Mouse (Mus musculus): ENCODE data around the gene Slc26a9.
A peak's percentile ranks its signal among the peaks of the same experiment; 100 is the strongest.
"Not testable (repeated sequence)": the region's sequence is repeated elsewhere in the genome, so short reads cannot be mapped to it uniquely, and the experiment has no call there.

Gene Slc26a9

DNA sequence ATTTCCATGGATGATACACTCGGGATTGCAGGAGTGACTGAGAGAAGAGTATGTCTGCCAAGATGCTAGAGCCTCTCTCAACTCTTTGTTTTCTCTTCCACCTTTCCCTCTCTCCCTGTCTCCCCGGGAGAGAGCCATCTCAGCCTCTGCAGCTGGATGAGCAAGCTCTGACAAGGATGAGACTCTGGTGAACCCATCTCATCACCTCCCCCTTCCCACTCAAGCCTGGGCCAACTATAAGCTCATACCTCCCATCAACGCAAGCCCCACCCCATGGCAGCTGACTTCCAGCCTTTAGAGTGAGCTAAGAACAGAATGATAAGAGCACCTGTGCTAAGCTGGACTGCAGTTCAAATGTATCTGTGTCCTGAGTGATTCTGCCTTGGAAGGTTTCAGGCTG lies 25.5 kb downstream of the Slc26a9 start:
- no peak for DNase-seq (ENCODE audit: low spot score)

DNA sequence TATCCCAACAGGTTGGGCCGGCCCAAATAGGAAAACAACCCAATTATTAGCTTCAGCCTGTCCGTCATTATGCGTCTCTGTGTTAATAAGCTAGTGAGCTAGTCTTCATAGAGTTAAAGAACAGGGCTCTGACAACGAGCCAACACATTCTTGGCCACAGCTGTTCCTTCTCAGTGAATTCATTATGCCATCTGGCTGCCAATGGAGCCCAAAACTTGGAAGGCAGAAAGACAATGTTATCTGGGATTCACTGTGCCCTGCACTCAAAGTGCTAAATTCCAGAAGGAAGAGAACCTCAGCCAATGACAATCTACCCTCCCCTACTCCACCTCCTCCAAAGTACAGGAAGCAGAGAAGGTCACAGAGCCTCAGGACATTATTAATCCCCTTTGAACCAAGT lies 26.8 kb downstream of the Slc26a9 start:
- no peak for DNase-seq (ENCODE audit: low spot score)

DNA sequence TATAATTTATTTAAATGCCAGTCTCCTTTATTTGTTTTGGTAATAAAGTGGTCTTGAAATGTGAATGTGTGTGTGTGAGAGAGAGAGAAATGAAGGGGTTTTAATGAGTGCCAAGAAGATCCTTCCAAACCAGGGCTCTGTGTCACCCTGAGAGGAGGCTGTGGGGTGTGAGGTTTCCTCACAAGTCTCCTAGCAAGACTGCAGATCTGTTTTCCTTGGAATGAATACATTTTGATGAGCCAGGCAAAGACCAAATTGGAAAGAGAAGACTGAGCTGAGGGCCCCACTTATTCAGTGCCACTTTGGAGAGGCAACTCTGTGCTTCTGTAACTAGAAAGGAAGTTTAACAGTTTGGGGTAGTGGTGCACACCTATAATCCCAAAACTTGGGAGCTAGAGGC lies 27.6 kb downstream of the Slc26a9 start:
- no peak for DNase-seq (ENCODE audit: low spot score)

DNA sequence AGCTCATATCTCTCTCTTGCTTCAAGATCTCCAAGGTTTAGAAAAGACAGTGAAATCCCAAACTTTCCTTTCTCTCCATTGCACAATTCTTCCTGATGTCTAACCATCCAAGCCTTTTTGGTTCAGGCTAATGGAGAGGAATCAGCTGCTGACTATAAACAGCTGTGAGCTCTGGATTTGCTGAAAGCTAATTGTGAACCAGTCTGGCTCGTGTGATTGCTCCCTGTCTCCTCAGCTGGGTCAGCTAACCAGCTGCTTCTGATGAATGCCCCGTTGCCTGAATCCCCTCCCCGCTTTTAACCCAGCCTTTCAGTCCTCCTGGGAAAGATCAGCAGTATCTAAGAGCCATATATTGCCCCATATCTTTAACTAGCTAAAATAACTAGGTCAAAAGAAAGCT lies 50.8 kb downstream of the Slc26a9 start:
- peak; percentile 55 for DNase-seq (ENCODE audit: low spot score)

DNA sequence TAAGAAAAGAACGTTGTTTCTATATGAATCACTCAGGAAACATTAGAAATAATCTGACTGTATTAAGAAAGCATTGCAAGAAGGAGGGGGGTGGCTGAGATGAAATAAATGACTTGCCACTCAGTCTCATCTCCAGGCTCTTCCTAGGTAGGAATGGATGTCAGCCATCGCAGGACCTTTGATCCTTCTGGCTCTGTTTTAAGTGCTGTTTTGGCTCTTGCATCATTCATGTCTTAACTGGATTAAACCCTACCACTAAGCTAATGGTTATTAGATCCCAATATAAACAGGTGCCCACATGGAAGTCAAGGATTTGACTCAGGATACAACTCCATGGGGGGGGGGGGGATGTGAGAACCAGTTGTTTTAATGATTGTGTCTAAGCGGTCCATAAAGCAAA lies 51.3 kb downstream of the Slc26a9 start:
- DNase-seq (ENCODE audit: low spot score), result no peak

DNA sequence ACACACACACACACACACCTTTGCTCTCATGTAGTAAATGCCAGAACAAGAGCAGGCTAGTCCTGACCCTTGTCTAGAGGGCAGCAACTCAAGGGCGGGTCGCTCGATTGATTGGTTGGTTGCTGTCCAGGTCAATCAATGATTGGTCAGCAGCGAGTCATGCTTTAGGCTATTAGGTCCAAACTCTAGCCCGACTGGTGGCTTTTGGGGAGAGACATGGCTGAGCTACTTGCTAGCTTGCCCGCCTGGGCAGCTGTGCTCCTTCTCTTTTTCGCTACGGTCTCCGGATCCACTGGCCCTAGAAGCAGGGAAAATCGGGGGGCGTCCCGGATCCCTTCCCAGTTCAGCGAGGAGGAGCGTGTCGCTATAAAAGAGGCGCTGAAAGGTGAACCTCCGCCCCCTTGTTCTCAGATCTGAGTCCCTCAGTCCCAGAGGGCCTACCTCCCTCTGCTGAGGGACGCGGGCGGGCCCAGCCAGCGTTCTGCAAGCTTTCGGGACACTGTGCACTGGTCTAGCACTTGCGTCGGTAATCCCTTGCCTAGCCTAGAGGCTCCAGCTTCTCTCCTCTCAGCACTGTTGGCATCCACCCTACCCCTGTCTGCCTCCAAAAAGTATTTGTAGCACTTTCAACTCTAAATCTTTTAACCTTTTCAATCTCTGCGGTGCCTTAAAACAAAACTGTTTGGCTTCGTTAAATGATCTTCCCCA lies 53.5 kb downstream of the Slc26a9 start, which contains the start of gene Pm20d1:
Gene Pm20d1 (plus strand): TSS at position 180 of the 708 bp plus-strand sequence.
- peak; percentile 59 for DNase-seq (ENCODE audit: low spot score)

DNA sequence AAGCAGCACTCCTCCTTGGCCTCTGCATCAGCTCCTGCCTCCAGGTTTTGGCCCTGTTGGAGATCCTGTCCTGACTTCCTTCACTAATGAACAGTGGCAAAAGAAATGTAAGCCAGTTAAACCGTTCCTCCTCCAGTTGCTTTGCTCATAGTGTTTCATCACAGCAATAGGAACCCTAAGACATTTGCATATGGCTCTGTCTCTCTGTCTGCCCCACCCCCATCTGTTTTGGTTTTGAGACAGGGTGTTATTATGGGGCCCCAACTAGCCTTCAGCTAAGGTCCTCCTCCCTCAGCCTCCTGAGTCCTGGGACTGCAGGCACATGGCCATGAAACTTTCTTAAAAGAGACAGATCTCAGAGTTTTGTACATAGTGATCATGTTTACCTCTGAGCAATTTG lies 56.2 kb downstream of the Slc26a9 start:
- no peak for DNase-seq (ENCODE audit: low spot score)

DNA sequence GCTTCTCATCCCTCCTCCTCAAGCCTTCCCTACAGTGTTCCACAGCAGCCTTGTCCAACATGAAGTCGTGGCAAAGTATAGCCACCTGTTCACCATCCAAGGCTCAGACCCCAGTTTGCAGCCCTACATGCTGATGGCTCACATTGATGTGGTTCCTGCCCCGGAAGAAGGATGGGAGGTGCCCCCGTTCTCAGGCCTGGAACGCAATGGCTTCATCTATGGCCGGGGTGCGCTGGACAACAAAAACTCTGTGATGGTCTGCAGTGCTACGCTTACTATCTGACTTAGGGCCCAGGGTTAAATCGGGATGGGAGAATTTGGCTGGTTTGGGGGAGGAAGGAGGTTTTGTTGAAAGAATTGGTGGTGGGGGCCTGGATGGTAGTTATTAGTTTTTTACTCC lies 57.2 kb downstream of the Slc26a9 start:
- DNase-seq (ENCODE audit: low spot score), result no peak

DNA sequence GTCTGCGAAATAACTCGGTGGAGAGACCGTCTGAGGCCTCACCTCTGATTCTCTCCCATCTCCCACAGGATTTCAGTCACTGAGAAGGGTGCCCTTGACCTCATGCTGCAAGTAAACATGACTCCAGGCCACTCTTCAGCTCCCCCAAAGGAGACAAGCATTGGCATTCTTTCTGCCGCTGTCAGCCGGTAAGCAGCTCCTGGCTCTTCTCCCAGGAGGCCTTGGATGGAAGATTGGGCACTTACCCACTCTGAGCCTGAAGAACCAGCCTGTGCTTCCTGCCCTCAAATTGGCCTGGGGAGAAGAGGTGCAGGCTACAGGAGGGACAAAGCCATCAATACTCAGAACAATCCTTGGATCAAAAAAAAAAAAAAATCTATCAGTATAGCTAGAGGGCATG lies 58.8 kb downstream of the Slc26a9 start:
- no peak for DNase-seq (ENCODE audit: low spot score)

DNA sequence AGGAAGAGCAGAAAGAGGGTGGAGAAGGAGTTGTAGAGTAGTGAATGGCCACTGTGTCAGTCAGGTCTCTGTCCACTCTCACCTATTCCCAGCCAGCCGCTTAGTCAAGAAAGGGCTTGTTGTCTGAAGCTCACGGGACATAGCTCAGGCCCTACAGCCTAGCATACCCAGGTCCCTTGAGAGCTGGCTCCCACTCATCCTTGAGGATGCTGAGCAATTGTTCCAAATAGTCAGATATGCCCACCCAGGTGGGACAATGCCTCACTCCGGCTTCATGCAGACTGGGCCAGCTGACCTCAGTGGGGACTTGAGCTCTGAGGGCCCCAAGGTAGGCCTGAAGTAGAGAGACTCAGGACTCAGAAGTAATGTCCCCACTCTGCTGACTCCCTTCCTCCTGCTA lies 60.3 kb downstream of the Slc26a9 start:
- DNase-seq (ENCODE audit: low spot score), result no peak

DNA sequence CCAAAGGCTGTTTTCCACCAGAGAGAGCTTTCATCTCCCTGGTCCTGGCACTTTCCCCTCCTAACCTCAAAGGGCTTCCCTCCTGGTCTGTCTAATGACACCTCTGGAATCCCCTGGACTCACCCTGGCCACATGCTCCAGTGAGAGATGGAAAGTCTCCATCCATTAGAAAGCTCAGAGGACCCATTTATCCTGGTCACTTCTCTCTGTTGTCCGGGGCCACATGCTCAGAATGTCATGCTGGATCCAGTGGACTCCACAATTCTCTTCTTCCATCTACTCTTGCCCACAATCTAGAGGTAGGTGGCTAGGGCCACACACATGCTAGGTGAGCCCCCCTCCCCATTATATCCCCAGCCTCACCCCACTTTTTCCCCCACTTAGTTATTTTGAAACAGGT lies 65.2 kb downstream of the Slc26a9 start:
- DNase-seq (ENCODE audit: low spot score), result no peak

DNA sequence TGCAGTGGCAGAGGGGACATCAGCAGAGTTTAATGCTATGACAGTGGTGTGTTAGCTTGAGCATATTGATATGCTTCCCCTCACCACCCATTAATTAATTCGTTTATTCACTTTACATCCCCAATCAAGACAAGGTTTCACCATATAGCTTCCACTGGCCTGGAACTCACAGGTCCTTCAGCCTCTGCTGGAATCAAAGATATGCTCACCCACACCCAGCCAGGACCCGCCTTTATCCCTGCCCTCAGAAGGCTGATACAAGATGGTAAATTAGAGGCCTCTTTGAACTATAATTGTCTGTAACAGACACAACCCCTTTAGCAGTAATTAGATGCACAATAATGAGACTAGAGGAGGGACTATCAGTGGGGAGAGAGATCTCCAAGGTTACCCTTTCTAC lies 65.8 kb downstream of the Slc26a9 start:
- DNase-seq (ENCODE audit: low spot score), result no peak

DNA sequence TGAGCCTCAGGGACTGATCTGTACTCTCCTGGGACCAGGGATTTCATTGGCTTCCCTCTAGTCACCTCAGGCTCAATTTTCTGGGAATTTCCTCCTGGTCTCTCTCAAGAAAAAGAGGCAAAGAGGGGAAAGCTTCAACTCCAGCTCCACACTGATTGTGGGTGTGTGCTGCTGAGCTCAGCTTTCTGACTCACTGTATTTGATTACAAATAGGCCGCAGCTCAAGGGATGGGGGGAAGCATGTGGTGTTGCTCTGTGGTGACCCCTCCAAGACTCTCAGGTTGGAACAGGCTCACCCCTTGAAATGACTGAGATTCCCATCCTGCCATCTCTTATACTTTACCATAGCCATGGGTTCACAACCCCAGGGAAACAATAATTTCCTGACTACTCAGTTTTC lies 67.6 kb downstream of the Slc26a9 start:
- DNase-seq (ENCODE audit: low spot score), result no peak

DNA sequence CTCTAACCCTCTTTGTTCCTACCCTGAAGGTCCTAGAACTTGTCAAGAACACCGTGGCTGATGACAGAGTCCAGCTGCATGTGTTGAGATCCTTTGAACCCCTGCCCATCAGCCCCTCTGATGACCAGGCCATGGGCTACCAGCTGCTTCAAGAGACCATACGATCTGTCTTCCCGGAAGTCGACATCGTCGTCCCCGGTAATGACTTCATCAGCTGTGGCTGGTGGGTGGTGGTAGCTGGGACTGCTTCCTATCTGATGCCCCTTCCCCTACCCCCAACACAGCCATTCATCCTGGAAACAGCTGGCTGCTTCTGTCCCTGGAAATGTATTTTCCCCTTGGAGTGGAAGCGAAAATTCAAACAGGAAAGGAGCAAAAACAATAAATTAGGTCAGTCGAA lies 68.2 kb downstream of the Slc26a9 start:
- DNase-seq (ENCODE audit: low spot score), result no peak

DNA sequence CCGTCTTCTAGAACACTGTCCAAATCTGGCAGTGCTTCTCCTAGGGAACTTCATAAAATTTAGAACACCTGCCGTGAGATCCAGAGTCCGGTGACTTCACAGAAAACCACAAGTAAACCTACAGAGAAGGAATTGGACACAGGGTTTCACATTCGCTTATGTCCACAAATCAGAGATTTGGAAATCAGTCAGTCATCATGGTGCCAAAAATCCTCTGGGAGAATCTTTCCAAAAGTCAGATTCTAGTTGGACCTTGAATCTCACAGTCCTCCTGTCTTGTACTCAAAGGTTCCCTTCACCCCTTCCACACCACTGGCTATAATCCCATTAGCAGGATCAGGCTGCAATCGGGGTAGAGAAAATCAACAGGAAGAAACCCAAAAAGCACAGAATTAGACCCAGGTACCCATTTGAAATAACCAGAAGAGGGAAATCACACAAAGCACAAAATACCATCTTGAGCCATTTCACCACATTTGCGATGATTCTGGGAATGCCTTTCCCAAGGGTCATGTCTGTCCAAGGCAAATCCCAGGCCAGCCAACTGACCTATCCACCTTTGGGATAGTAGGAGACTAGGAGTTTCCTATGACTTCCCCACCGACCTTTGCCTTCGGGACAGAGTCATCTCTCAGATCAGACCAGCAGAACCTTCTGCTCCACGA lies 68.9 kb downstream of the Slc26a9 start:
- DNase-seq (ENCODE audit: low spot score), result no peak

DNA sequence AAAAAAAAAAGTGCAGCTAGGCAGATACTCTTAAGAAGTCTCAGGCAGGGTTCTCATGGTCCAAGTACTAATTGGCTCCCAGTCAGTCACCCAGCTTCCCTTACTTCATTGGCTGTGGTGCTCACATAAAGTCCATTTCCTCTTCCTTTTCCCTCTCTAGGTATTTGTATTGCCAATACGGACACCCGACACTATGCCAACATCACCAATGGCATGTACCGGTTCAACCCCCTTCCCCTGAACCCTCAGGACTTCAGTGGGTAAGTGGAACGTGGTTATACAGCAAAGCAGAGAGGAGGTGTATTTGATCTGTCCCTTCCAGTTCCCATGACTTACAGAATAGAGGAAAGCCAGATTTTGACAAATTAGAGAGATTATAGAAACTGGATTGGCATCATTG lies 69.9 kb downstream of the Slc26a9 start:
- no peak for DNase-seq (ENCODE audit: low spot score)

DNA sequence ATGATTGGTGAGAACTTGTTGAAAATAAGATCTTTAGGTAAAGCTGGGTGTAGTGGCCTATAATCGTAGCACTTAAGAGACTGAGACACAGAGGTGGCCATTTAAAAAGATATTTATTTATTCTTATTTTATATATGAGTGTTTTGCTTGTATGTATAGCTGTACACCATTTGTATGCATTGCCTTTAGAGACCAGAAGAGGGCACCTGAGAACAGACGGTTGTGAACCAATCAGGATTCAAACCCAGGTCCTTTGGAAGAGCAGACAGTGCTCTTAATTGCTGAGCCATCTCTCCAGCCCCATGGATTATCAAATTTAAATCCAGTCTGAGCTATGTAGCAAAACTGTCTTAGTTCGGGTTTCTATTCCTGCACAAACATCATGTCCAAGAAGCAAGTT lies 70.4 kb downstream of the Slc26a9 start:
- DNase-seq (ENCODE audit: low spot score), result no peak

DNA sequence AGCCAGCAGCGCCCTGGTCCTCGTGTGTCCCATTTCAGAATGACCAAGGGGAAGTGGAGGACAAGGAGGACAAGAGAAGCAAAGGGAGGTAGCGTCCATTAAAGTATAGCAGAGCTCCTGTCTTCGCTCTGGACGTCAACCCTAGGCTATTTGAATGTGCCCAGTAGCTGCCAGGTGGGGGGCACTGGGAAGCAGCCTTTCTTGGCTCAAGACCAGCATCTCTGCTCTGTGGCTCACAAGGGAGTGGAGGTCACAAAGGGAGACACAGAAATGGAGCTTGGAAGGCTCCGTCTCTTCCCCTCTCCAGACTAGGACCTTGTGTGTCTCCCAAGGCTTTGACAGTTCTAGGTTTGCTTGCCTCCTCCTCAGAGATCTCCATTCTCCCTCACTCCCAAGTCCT lies 73.1 kb downstream of the Slc26a9 start:
- DNase-seq (ENCODE audit: low spot score), result no peak

DNA sequence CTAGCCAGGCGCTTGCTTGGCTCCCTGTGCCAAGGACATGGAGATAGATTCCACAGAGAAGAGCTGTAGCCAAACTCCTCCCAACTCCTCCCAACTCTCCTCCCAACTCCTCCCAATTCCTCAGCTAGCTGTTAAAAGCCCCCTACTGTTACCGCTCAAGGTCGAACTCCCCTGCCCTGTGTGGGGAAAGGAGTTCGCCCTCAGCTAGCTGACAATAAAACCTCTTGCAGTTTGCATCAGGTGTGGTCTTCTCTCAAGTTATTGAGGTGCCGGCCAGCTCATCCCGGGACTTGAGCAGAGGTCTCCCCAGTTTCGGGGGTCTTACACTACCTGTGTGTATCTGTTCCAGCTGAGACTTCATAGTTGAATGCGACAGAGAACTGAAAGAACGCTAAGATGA lies 76.5 kb downstream of the Slc26a9 start:
- DNase-seq (ENCODE audit: low spot score), result not testable (repeated sequence)

DNA sequence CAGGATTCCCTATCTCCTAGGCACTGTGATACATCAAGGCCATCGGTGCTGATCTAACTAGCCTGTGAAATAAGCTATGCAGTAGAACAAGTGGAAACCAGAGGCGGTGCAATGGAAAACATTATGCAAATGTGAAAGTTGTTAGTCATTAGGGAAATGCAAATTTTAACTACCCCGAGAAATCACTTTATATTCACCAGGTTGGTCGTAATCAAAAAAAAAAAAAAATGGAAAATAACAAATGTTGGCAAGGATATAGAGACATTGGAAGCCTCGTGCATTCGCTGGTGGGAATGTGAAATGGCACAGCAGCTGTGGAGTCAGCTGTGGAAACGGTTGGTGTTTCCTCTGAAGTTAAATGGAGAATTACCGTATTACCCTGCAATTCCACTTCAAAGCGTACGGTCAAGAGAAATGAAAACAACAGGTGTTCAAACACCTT lies 77.1 kb downstream of the Slc26a9 start:
- DNase-seq (ENCODE audit: low spot score), result no peak

All from retina, embryonic 14.5 days (tissue).